Mouse (Mus musculus): ENCODE results near the gene Hmcn1.

DNA sequence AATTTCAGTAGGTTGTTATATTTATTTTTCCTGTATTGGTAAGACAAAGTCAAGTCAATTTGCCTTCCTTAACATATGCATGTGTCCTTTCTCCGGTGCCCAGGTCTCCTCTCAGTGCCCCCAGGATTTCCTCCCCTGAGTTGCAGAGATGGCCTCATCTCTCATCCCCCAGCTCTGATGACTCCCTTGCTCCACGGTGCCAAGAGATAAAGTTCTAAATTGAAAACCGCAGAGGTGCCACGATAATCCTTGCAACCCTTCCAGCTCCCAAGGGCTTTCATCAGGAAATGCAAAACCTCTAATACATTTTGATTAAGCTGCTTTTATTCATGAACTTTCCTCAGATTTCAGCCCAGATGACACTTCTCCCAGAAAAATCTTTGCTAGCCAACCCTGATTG, 8.3 kb downstream of the Hmcn1 start:
- TF ChIP-seq POLR2A (IDR thresholded peaks at IDR 0.05; ENCODE audit: borderline replicate concordance, control insufficient read depth, low read depth, low read length) (no peak), CTCF (IDR thresholded peaks at IDR 0.05; ENCODE audit: control insufficient read depth, insufficient read depth, low read length) (no peak)
